Mouse (Mus musculus) kidney, embryonic 14.5 days (tissue): ENCODE measurements around the gene Itpk1. TPM values are rescaled to one million over a fixed set of nuclear protein-coding genes. Genes with fewer than 3 reads are reported as not detected.
A peak's percentile ranks its signal among the peaks of the same experiment; 100 is the strongest.

Experiments
- ATAC-seq: fragments of 200-750 bp; cut with Nextera tagmentation; 2 replicates; pipeline ENCODE4 v1.8.0; 2017; ENCODE audit warnings: moderate number of reproducible peaks, mild to moderate bottlenecking, moderate TSS enrichment, moderate library complexity; ENCODE audit not compliant: low FRiP score, low TSS enrichment
- H3K27ac ChIP-seq: fragments of 300-500 bp; sonication (generic); 2 replicates; pipeline ENCODE4 v1.5.1; 2014; ENCODE audit warnings: low read depth, mild to moderate bottlenecking, low read length, moderate library complexity, mixed read lengths
- H3K27me3 ChIP-seq: fragments of 300-500 bp; sonication (generic); 2 replicates; pipeline ENCODE4 v1.6.1; 2014; ENCODE audit warnings: mild to moderate bottlenecking, low read length; ENCODE audit not compliant: control insufficient read depth, insufficient read depth
- H3K36me3 ChIP-seq: fragments of 300-500 bp; sonication (generic); 2 replicates; pipeline ENCODE4 v1.6.1; 2014; ENCODE audit warnings: low read length, mixed read lengths; ENCODE audit not compliant: control insufficient read depth, insufficient read depth
- H3K4me1 ChIP-seq: fragments of 300-500 bp; sonication (generic); 2 replicates; pipeline ENCODE4 v1.6.1; 2014; ENCODE audit warnings: low read length, mixed read lengths; ENCODE audit not compliant: control insufficient read depth, insufficient read depth
- H3K4me2 ChIP-seq: fragments of 300-500 bp; sonication (generic); replicated peaks from 2 replicates; pipeline ENCODE4 v1.6.1; 2014; ENCODE audit warnings: low read depth, mild to moderate bottlenecking, low read length
- H3K4me3 ChIP-seq: fragments of 300-500 bp; sonication (generic); 2 replicates; pipeline ENCODE4 v1.5.1; 2014; ENCODE audit warnings: mild to moderate bottlenecking, low read length
- H3K9ac ChIP-seq: fragments of 300-500 bp; sonication (generic); 2 replicates; pipeline ENCODE4 v1.6.1; 2014; ENCODE audit warnings: low read depth, mild to moderate bottlenecking, low read length, moderate library complexity
- H3K9me3 ChIP-seq: fragments of 300-500 bp; sonication (generic); 2 replicates; pipeline ENCODE4 v1.6.1; 2016; ENCODE audit warnings: low read length; ENCODE audit not compliant: control insufficient read depth
- WGBS: fragments of 180-500 bp; shearing (Covaris S2); extraction: QIAGEN DNeasy Blood & Tissue Kit; methylation state at CpG from one replicate; pipeline ENCODE4 v1.1.7; 2014; 5-methylcytosine and 5-hydroxymethylcytosine counted together
- polyA plus RNA-seq: library from polyadenylated mRNA; unstranded; fragments of >200 nt; fragmentation: Nextera tagmentation; extraction: Ambion mirVana; gene quantifications from 2 replicates; pipeline ENCODE4 v1.2.1, GENCODE M21; 2014

Gene Itpk1
- polyA plus RNA-seq, 1 experiment from 2014 or later = 18.4 TPM

GRCm38 (mm10) chr12:102545122-102545521, 159.6 kb downstream of the Itpk1 start:
- WGBS = 75% methylated on average over 6 of the region's 6 CpGs
- no peak overlapping the region for H3K4me2 ChIP-seq
- ATAC-seq = no peak
- no peaks in the 10 kb centered on the region for H3K27me3 ChIP-seq
- H3K36me3 ChIP-seq = no peaks in the 10 kb centered on the region
- no peak overlapping the region for H3K4me3 ChIP-seq
- H3K9ac ChIP-seq = no peak overlapping the region
- H3K27ac ChIP-seq = no peak overlapping the region
- no peaks in the 10 kb centered on the region for H3K4me1 ChIP-seq
- H3K9me3 ChIP-seq = no peaks in the 10 kb centered on the region

GRCm38 (mm10) chr12:102541168-102541567, 163.6 kb downstream of the Itpk1 start:
- Histone ChIP-seq H3K9ac (no peak overlapping the region), H3K4me3 (no peak overlapping the region), H3K9me3 (no peaks in the 10 kb centered on the region), H3K27me3 (no peaks in the 10 kb centered on the region), H3K4me1 (no peaks in the 10 kb centered on the region), H3K27ac (no peak overlapping the region), H3K4me2 (no peak overlapping the region), H3K36me3 (no peaks in the 10 kb centered on the region)
- WGBS = 93% methylated on average over 7 of the region's 7 CpGs
- no peak for ATAC-seq

GRCm38 (mm10) chr12:102540278-102540677, 164.5 kb downstream of the Itpk1 start:
- Histone ChIP-seq H3K4me1 (no peaks in the 10 kb centered on the region), H3K27ac (no peak overlapping the region), H3K9me3 (no peaks in the 10 kb centered on the region), H3K4me2 (no peak overlapping the region), H3K27me3 (no peaks in the 10 kb centered on the region), H3K36me3 (no peaks in the 10 kb centered on the region), H3K4me3 (no peak overlapping the region), H3K9ac (no peak overlapping the region)
- 21% methylated on average over 8 of the region's 8 CpGs for WGBS
- ATAC-seq = no peak

GRCm38 (mm10) chr12:102535796-102536195, 168.9 kb downstream of the Itpk1 start:
- ATAC-seq = peak; percentile 66; the same call in 1 of the 2 replicates
- H3K9me3 ChIP-seq = no peaks in the 10 kb centered on the region
- no peak overlapping the region for H3K27ac ChIP-seq
- H3K9ac ChIP-seq = no peak overlapping the region
- no peaks in the 10 kb centered on the region for H3K36me3 ChIP-seq
- no peaks in the 10 kb centered on the region for H3K4me1 ChIP-seq
- H3K4me3 ChIP-seq = no peak overlapping the region
- H3K4me2 ChIP-seq = no peak overlapping the region
- no peaks in the 10 kb centered on the region for H3K27me3 ChIP-seq
- WGBS = 53% methylated on average over 1 of the region's 1 CpGs

GRCm38 (mm10) chr12:102527989-102528388, 176.7 kb downstream of the Itpk1 start:
- 70% methylated on average over 5 of the region's 5 CpGs for WGBS

DNA sequence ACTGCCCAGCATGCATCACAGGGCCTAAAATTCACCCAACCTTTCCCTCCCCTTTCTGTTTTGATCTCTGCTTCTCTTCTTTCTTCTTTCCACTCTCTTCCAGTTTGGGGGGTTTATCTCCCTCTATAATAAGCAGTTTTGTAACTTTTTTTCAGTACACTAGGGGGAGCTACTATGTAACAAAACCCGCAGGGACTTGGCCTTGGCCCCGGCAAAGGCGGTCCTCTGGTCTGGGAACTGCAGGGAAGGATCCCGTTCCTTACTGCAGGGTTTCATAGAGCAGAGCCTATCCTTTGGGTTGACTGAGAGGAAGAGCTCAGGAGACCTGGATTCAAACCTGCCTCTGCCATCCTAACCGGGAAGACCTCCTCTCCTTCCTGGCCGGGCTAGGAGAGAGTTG, 180.0 kb downstream of the Itpk1 start:
- peaks cover 4% of the 10 kb centered on the region; the same call in 1 of the 2 replicates for H3K4me1 ChIP-seq
- 0 out of 2 replicates have a peak, but pooled peaks have one; percentile 35 for ATAC-seq
- no peak overlapping the region for H3K27ac ChIP-seq
- no peaks in the 10 kb centered on the region for H3K36me3 ChIP-seq
- WGBS = 24% methylated on average over 6 of the region's 6 CpGs
- no peak overlapping the region for H3K4me3 ChIP-seq
- no peak overlapping the region for H3K9ac ChIP-seq
- H3K9me3 ChIP-seq = no peaks in the 10 kb centered on the region
- no peak overlapping the region for H3K4me2 ChIP-seq
- no peaks in the 10 kb centered on the region for H3K27me3 ChIP-seq

More at GRCm38 (mm10) chr12:102527989-102528388, 176.7 kb downstream of the Itpk1 start:
- H3K9me3 ChIP-seq = no peaks in the 10 kb centered on the region
- no peaks in the 10 kb centered on the region for H3K27me3 ChIP-seq
- no peaks in the 10 kb centered on the region for H3K4me1 ChIP-seq
- H3K4me2 ChIP-seq = no peak overlapping the region
- ATAC-seq = no peak
- no peak overlapping the region for H3K9ac ChIP-seq
- no peaks in the 10 kb centered on the region for H3K36me3 ChIP-seq
- H3K4me3 ChIP-seq = no peak overlapping the region
- H3K27ac ChIP-seq = no peak overlapping the region

DNA sequence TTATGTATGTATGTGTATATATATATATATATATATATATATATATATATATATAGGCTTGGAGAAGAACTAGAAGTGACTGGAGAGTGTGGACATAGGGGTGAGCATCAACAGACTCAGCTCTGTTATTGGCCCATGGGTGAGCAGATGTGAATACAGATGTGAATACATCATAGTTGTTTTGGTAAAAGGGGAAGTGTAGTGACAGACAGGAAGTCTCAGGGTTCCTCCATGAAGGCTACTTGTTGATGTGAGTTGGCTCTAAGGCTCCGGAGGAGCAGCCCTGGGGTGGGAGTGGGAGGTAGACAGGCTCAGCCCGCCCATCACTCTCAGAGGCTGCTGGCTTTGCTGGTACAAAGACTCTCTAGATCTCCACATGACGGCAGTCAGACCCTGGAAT, 180.5 kb downstream of the Itpk1 start:
- no peak overlapping the region for H3K27ac ChIP-seq

GRCm38 (mm10) chr12:102521777-102522319, 182.9 kb downstream of the Itpk1 start:
- no peaks in the 10 kb centered on the region for H3K36me3 ChIP-seq
- H3K4me2 ChIP-seq = no peak overlapping the region
- H3K27me3 ChIP-seq = no peaks in the 10 kb centered on the region
- H3K27ac ChIP-seq = no peak overlapping the region
- no peak overlapping the region for H3K4me3 ChIP-seq
- no peak overlapping the region for H3K9ac ChIP-seq
- ATAC-seq = peak; percentile 57; the same call in 1 of the 2 replicates
- H3K4me1 ChIP-seq = peaks cover 4% of the 10 kb centered on the region; the same call in 1 of the 2 replicates
- WGBS = 25% methylated on average over 13 of the region's 13 CpGs
- no peaks in the 10 kb centered on the region for H3K9me3 ChIP-seq

More for the DNA sequence above, 180.5 kb downstream of the Itpk1 start:
- Histone ChIP-seq H3K9ac (no peak overlapping the region), H3K4me3 (no peak overlapping the region), H3K4me2 (no peak overlapping the region), H3K27me3 (no peaks in the 10 kb centered on the region), H3K36me3 (no peaks in the 10 kb centered on the region), H3K4me1 (peaks cover 4% of the 10 kb centered on the region; the same call in 1 of the 2 replicates), H3K9me3 (no peaks in the 10 kb centered on the region)
- 54% methylated on average over 3 of the region's 3 CpGs for WGBS
- no peak for ATAC-seq

DNA sequence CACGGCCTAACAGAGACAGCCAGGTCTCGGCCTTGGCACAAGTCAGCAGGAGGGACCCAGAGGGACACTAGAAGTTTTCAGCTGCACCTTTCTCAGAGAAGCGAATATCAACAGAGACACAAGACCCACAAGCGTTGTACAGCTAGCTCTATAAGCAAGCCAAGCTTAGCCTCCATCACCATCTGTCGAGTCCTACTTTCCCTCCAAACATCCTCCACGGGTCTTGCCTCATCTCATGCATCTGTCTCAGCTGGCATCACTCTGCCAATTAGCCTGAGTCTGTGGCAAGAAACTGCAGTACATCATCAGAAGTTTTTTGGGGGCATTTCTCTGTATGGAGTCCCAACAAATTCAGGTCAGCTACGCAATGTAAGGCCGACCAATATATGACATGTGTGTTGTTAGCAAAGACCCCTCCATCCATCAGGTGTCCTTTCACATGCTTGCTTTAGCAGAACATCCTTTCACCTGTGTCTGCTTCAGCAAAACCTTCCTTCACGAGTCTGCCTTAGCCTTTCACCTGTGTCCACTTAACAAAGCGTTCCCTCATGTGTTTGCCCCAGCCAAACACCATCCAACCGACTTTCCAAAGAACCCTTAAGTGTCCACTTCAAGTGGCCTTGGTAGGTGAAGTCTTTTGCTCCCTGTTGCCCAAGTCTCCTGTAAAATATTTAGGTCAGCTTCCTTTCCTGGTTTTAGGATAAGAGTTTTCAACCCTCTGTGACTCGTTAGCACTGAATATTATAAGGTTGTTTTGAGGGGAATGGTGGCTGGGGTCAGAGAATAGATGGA, 184.6 kb downstream of the Itpk1 start:
- Histone ChIP-seq H3K36me3 (no peaks in the 10 kb centered on the region), H3K9ac (no peak overlapping the region), H3K27ac (no peak overlapping the region), H3K27me3 (no peaks in the 10 kb centered on the region), H3K4me2 (no peak overlapping the region), H3K9me3 (no peaks in the 10 kb centered on the region), H3K4me1 (peaks cover 4% of the 10 kb centered on the region; the same call in 1 of the 2 replicates), H3K4me3 (no peak overlapping the region)
- ATAC-seq = no peak
- WGBS = 88% methylated on average over 12 of the region's 12 CpGs
